Mouse (Mus musculus) layer of hippocampus, postnatal 14 days (tissue): ENCODE results near the gene Nrp2. TPM values are rescaled to one million over a fixed set of nuclear protein-coding genes. Genes with fewer than 3 reads are reported as not detected.

Experiments used
- DNase-seq, 2 experiments: peaks; one replicate each; pipeline ENCODE4 v3.0.0; 2021 to 2022; ENCODE audit warnings: low spot score in 2 of 2, mixed read lengths in 1 of 2
- total RNA-seq, 2 experiments: library from RNA; stranded (reverse); gene quantifications; 2 replicates each; pipeline ENCODE4 v1.2.3; 2021

Nrp2 gene
- total RNA-seq, 2 experiments from 2014 or later: 70.2 to 79.5 TPM

GRCm38 (mm10) chr1:62777320-62778235 is 74.5 kb downstream of the Nrp2 start:
- DNase-seq: no peak

DNA sequence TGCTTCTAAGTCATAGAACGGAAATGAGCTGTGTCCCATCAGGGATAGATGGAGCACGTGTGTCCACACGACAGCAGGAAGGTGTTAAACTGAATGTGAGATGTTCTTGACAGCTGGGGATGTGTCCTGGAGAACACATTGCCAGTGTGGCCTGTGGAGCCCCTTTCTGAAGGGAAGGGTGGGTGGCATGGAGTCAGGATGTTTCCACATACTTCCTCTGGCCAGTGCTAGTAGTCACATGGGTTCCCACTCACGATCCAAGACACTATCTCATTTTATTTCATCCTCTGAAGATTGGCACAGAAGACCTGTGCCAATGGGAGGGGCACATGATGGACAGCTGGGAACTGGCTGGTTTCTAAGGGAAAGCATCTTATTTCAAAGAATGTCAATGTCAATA is 75.8 kb downstream of the Nrp2 start:
- no peak for DNase-seq

DNA sequence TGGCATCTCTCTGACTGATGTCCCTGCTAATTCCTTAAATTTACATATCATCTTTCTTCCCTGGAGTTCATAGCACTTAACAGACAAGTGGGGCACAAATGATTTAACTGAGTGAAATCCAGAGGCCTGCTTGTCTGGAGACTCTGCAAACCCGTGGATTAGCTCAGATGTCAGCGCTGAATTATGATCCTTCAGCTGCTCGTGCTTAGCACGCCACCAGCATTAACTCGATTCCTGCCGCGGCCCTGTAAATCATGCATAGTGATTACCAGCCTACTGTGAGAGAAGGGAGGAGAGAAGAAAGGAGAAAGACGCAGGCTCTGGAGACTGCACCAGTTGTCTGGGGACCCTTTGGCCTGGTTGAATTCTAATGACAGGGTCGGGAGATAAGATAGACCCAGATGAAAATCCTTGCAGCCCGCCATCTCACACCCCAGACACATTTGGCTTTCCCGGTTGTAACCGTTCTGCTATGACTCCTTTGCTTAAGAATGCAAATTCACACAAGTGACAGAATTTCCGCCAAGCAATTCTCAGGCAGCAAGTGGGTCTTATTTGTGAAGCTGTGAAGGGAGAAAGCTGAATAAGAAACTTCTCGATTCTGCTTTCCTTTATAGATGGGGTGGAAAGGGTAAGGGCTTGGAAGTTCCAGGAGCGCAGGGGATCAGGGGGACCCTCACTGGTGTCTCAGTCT is 77.1 kb downstream of the Nrp2 start:
- DNase-seq: no peak

- no peak for DNase-seq
Measured at GRCm38 (mm10) chr1:62782155-62782554, 79.1 kb downstream of the Nrp2 start.

DNA sequence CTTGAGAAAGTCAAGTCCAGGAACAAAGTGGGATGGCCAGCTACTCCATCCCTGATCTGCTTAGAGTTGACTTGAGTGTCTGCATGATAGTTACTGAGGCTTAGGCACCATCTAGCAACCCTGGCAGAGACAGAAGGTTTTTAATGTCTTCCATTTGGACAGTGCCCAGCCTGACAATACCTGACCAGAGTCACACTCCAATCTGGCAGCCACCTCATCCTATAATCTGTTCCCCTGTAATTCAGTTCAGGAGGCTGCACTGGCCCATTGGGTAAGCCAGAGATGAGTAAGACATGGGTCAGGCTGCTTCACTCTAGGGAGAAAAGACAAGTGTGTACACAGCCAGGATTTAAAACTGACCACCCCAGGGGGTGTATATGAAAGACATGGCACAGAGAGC is 79.5 kb downstream of the Nrp2 start:
- DNase-seq: no peak

DNA sequence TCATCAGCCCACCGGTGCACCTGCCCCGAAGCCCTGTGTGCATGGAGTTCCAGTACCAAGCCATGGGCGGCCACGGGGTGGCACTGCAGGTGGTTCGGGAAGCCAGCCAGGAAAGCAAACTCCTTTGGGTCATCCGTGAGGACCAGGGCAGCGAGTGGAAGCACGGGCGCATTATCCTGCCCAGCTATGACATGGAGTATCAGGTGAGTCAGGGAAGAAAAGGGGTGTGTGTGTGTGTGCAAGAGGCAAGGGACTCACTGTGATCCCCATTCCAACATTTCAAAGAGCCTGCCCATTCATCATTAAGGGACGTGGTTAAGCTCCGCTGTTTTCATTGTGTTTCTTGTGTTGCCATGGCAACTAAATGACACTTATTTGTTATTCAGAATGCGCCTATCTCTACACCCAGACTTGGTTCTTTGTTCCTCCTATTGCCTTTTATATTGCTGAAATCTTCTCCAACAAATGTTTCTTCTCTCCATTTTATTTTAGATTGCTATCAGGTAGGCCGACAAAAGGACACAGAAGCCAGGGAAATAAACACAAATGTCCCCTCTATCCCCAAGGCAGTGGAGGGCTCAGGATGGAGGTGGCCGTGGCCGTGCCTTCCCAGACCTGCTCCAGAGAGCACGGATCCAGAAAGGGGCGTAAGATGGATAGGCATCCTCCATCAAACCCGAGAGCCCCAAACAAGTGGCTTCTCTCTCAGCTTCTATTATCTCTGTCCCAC is 80.4 kb downstream of the Nrp2 start:
- no peak for DNase-seq

DNA sequence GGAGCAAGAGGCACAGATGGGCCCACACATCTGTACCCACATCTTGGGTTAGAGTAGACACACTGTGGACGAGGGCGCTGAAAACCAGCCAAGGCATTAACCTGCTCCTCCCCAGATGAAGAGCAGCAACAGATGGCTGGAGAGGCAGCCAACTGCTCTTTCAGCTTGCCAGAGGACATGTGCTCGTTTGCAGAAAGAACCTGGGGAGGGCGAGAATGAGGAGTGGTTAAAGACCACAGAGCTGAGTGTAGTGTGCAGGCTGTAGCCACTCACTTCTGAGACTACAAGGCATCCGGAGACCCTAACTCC is 81.0 kb downstream of the Nrp2 start:
- DNase-seq: peak; percentile 61 to 66

- peak; percentile 81 to 84 for DNase-seq
Measured at GRCm38 (mm10) chr1:62786255-62786654, 83.2 kb downstream of the Nrp2 start.

GRCm38 (mm10) chr1:62787546-62787945 is 84.5 kb downstream of the Nrp2 start:
- no peak for DNase-seq

GRCm38 (mm10) chr1:62794223-62794895 is 91.3 kb downstream of the Nrp2 start:
- DNase-seq: peak; percentile 47 to 73

- no peak for DNase-seq
Measured at GRCm38 (mm10) chr1:62794896-62795255, 91.8 kb downstream of the Nrp2 start.

DNA sequence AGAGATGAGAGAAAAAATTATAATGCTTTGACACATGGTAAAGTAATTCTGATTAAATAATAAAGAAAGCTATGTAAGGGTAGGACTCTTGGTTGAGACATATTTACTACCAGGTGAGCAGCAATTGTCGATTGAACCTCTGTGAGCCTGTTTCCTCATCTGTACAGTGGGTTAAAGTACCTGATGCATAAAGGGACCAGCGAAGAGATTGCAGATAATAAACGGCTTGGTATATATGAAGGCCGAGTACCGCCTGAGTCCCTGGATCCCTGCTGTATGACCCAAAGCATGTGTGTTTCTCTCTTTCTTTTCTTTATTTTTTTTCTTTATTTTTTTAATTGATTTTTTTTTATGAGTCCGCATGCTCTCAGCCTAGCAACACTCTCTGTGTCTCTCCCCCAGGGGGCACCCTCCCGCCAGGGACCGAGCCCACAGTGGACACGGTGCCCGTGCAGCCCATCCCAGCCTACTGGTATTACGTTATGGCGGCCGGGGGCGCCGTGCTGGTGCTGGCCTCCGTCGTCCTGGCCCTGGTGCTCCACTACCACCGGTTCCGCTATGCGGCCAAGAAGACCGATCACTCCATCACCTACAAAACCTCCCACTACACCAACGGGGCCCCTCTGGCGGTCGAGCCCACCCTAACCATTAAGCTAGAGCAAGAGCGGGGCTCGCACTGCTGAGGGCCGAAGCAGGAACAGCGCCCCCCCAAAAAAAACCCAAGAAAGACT is 92.4 kb downstream of the Nrp2 start:
- DNase-seq: peak; percentile 68

GRCm38 (mm10) chr1:62796038-62796647 is 93.1 kb downstream of the Nrp2 start:
- DNase-seq: no peak

DNA sequence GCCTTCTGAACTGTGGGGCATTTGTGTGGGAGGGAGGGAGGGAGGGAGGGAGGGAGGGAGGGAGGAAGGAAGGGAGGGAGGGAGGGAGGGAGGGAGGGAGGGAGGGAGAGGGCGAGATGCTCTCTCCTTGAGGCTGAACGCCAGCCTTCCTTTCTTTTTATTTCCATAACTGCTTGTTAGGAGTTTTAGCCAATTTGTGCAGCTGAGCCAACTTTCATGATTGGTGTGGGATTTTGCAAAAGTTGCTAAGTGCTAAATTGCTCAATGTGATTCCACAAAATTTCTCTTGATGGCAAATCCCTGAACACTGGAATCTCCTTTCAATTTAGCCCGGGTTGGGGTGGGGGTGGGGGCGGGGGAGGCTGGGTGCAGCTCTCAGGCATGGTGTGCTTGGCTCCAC is 96.3 kb downstream of the Nrp2 start:
- no peak for DNase-seq

GRCm38 (mm10) chr1:62800351-62800750 is 97.3 kb downstream of the Nrp2 start:
- no peak for DNase-seq

DNA sequence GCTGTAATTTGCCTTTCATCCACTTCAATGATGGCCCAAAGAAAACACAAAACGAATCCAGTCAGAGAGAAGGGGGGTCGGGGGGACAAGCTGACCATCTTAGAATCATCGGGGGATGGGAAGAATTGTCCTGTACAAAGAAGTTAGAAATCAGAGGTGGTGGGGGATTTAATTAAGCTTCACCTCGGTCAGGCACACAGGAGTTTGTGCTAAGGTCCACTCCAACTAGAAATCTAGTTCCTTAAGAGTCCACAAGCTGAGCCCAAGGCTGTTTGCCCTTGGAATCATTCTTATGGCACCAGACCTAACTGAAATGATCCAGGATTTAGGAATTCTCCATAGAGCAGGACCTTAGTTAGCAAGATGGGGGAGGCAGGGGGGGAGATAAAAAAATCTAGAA is 98.3 kb downstream of the Nrp2 start:
- DNase-seq: no peak

DNA sequence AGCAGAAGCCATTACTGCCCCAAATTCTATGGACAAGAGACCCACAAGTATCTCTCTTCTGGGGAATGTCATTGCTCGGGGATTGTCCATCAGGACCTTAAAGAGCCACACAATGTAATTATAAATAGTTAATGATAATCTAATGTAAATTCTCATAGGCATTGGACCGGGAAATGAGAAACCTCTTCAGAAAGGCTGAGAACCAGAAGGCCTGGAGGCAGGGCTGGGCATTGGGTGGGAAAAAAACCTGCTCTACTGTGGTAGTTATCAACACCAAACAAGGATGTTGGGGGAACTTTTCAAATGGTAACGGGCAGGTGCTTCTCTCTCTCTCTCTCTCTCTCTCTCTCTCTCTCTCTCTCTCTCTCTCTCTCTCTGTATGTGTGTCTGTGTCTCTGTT is 98.8 kb downstream of the Nrp2 start:
- DNase-seq: no peak

DNA sequence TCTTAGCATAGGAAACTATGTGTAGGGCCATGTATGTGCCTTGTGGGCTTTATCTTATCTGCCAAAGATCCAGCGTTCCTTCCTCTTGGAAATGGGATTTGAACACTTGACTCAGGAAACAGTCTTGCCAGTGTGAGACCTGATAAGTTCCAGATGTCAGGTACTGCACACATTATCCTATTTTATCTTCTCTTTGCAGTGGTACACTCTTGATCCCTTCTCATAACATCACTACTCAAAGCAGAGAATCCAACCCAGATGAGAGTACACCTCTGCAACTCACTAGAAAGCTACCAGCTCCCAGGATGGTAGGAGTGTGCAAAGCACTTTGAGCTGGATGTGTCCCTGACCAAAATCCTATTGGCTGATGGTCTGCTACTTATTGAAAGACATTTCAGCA is 100.5 kb downstream of the Nrp2 start:
- DNase-seq: no peak

- no peak for DNase-seq
Measured at GRCm38 (mm10) chr1:62806014-62806413, 102.9 kb downstream of the Nrp2 start.

GRCm38 (mm10) chr1:62808395-62808794 is 105.3 kb downstream of the Nrp2 start:
- DNase-seq: no peak
